Mouse (Mus musculus) midbrain, embryonic 13.5 days (tissue): Measurements from ENCODE around the gene Gm49318. TPM values are rescaled to one million over a fixed set of nuclear protein-coding genes. Genes with fewer than 3 reads are reported as not detected.
"Not testable (repeated sequence)": the region's sequence is repeated elsewhere in the genome, so short reads cannot be mapped to it uniquely, and the experiment has no call there.

Experiments
- ATAC-seq: fragments of 200-750 bp; cut with Nextera tagmentation; 2 replicates; pipeline ENCODE4 v1.8.0; 2017; ENCODE audit warnings: mild to moderate bottlenecking, moderate TSS enrichment, moderate library complexity
- H3K27ac ChIP-seq: fragments of 300-500 bp; sonication (generic); 2 replicates; pipeline ENCODE4 v1.5.1; 2015; ENCODE audit warnings: inconsistent platforms, mild to moderate bottlenecking, moderate library complexity
- H3K27me3 ChIP-seq: fragments of 300-500 bp; sonication (generic); 2 replicates; pipeline ENCODE4 v1.6.1; 2015; ENCODE audit warnings: mild to moderate bottlenecking, inconsistent platforms
- H3K36me3 ChIP-seq: fragments of 300-500 bp; sonication (generic); 2 replicates; pipeline ENCODE4 v1.6.1; 2015; ENCODE audit warnings: mild to moderate bottlenecking, inconsistent platforms
- H3K4me1 ChIP-seq: fragments of 300-500 bp; sonication (generic); replicated peaks from 2 replicates; pipeline ENCODE4 v1.6.1; 2015; ENCODE audit warnings: inconsistent platforms
- H3K4me2 ChIP-seq: fragments of 300-500 bp; sonication (generic); replicated peaks from 2 replicates; pipeline ENCODE4 v1.6.1; 2015; ENCODE audit warnings: moderate library complexity, mild to moderate bottlenecking, inconsistent platforms
- H3K4me3 ChIP-seq: fragments of 300-500 bp; sonication (generic); replicated peaks from 2 replicates; pipeline ENCODE4 v1.5.1; 2015; ENCODE audit warnings: mild to moderate bottlenecking, inconsistent platforms
- H3K9ac ChIP-seq: fragments of 300-500 bp; sonication (generic); replicated peaks from 2 replicates; pipeline ENCODE4 v1.6.1; 2015; ENCODE audit warnings: mild to moderate bottlenecking, inconsistent platforms
- H3K9me3 ChIP-seq: fragments of 300-500 bp; sonication (generic); 2 replicates; pipeline ENCODE4 v1.6.1; 2016; ENCODE audit warnings: mild to moderate bottlenecking, inconsistent platforms
- WGBS: fragments of 180-500 bp; shearing (Covaris S2); methylation state at CpG from one replicate; pipeline ENCODE4 v1.1.7; 2015; 5-methylcytosine and 5-hydroxymethylcytosine counted together
- polyA plus RNA-seq: library from polyadenylated mRNA; unstranded; fragments of >200 nt; fragmentation: Nextera tagmentation; extraction: Ambion mirVana; gene quantifications from 2 replicates; pipeline ENCODE4 v1.2.1, GENCODE M21; 2015

The Gm49318 gene
- polyA plus RNA-seq, 1 experiment from 2014 or later = not detected

DNA sequence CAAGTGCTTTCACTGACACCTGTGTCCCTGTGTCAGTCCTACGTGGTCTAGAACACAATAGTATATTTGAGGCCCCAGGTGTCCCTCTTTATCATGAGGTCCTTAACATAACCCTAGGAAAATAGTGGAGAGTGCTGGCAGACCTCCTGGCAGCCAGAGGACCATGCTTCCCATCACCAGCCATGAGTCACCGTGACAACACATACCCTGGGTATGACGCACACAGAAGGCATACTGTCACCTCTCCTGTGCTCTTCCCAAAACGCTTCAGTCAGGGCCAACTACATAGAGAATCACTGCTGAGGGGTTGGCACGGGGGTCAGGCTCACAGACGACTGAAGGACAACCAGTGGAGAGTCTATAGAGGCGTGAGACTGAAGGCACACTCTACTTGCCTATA lies 18.9 kb upstream of the Gm49318 start:
- Histone ChIP-seq H3K4me2 (no peak overlapping the region), H3K9me3 (no peaks in the 10 kb centered on the region), H3K4me1 (peaks cover 7% of the 10 kb centered on the region), H3K27me3 (no peaks in the 10 kb centered on the region), H3K36me3 (no peaks in the 10 kb centered on the region), H3K4me3 (no peak overlapping the region), H3K27ac (no peak overlapping the region), H3K9ac (no peak overlapping the region)
- no peak for ATAC-seq
- WGBS = 87% methylated on average over 7 of the region's 7 CpGs

- Histone ChIP-seq H3K9me3 (no peaks in the 10 kb centered on the region), H3K9ac (no peak overlapping the region), H3K4me1 (peaks cover 14% of the 10 kb centered on the region), H3K27ac (no peak overlapping the region), H3K36me3 (no peaks in the 10 kb centered on the region), H3K4me3 (no peak overlapping the region), H3K27me3 (no peaks in the 10 kb centered on the region), H3K4me2 (no peak overlapping the region)
- ATAC-seq = no peak
- WGBS = 98% methylated on average over 7 of the region's 7 CpGs
Observed at GRCm38 (mm10) chr9:22089281-22089680, 18.2 kb upstream of the Gm49318 start.

GRCm38 (mm10) chr9:22087034-22087618 lies 16.1 kb upstream of the Gm49318 start:
- H3K4me3 ChIP-seq = no peak overlapping the region
- H3K4me2 ChIP-seq = no peak overlapping the region
- H3K9me3 ChIP-seq = no peaks in the 10 kb centered on the region
- no peak overlapping the region for H3K27ac ChIP-seq
- peaks cover 4% of the 10 kb centered on the region; the same call in 1 of the 2 replicates for H3K36me3 ChIP-seq
- ATAC-seq = no peak
- H3K27me3 ChIP-seq = no peaks in the 10 kb centered on the region
- H3K9ac ChIP-seq = no peak overlapping the region
- 88% methylated on average over 2 of the region's 2 CpGs for WGBS
- H3K4me1 ChIP-seq = peaks cover 22% of the 10 kb centered on the region

DNA sequence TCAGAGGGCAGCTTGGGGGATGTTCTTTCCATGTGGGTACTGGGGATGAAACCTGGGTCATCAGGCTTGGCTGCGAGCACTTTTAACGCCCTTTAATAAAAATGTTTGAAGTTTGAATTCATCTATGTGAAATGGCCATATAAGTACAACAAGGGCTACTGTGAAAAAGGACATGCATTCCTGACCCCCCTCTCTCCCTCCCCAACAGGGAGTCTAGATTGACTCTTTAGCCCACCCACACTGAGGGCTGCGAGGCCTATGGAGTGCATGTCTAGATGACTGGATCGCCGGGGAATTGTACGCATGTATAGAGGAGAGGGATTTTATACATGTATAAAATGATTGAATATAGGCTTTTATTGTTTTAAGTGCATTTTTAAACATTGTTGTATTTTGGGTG lies 15.0 kb upstream of the Gm49318 start:
- Histone ChIP-seq H3K27me3 (no peaks in the 10 kb centered on the region), H3K27ac (no peak overlapping the region), H3K9me3 (no peaks in the 10 kb centered on the region), H3K4me2 (peak overlapping the region; percentile 81), H3K4me1 (peaks cover 22% of the 10 kb centered on the region), H3K4me3 (peak overlapping the region; percentile 72), H3K36me3 (peaks cover 7% of the 10 kb centered on the region; the same call in 1 of the 2 replicates), H3K9ac (peak overlapping the region; percentile 69)
- WGBS = 87% methylated on average over 6 of the region's 6 CpGs
- no peak for ATAC-seq

- Histone ChIP-seq H3K27ac (peak within 1 kb of the TSS; percentile 57), H3K4me3 (peak within 1 kb of the TSS; percentile 72), H3K9ac (peak within 1 kb of the TSS; percentile 69), H3K4me1 (peaks cover 22% of the 10 kb centered on the region), H3K4me2 (peak within 1 kb of the TSS; percentile 81), H3K9me3 (no peaks in the 10 kb centered on the region), H3K27me3 (no peaks in the 10 kb centered on the region), H3K36me3 (peaks cover 8% of the 10 kb centered on the region; the same call in 1 of the 2 replicates)
- peak; percentile 99 for ATAC-seq
- under 1% methylated on average over 48 of the region's 48 CpGs for WGBS
Observed at GRCm38 (mm10) chr9:22085022-22085834, 14.2 kb upstream of the Gm49318 start, which contains the start of gene Ecsit. Gene Ecsit (minus strand): TSS chr9:22085438.

- Histone ChIP-seq H3K4me3 (peak overlapping the region; percentile 72), H3K27ac (no peak overlapping the region), H3K9me3 (no peaks in the 10 kb centered on the region), H3K4me2 (peak overlapping the region; percentile 81), H3K4me1 (peaks cover 22% of the 10 kb centered on the region), H3K36me3 (peaks cover 12% of the 10 kb centered on the region; the same call in 1 of the 2 replicates), H3K27me3 (no peaks in the 10 kb centered on the region), H3K9ac (peak overlapping the region; percentile 69)
- 35% methylated on average over 4 of the region's 4 CpGs for WGBS
- no peak for ATAC-seq
Observed at GRCm38 (mm10) chr9:22084667-22085021, 13.6 kb upstream of the Gm49318 start.

- H3K9ac ChIP-seq = no peak overlapping the region
Observed at GRCm38 (mm10) chr9:22076223-22076622, 5.2 kb upstream of the Gm49318 start.

DNA sequence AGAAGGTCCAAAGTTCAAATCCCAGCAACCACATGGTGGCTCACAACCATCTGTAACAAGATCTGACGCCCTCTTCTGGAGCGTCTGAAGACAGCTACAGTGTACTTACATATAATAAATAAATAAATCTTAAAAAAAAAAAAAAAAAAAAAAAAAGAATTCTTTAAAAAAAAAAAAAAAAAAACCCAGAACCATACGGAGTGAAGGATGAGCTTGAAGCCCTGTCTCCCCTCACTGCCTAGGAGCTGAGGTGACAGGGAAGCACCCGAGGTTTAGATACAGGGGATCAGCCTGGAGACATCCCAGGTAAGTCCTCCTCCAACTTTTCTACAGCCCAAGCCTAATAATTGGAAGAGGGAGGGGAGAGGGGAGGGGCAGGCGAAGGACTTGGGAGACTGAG lies 4.7 kb upstream of the Gm49318 start:
- not testable (repeated sequence) for H3K4me3 ChIP-seq, H3K4me2 ChIP-seq, H3K9ac ChIP-seq, H3K4me1 ChIP-seq, H3K27me3 ChIP-seq, ATAC-seq, H3K9me3 ChIP-seq, H3K27ac ChIP-seq
- WGBS = 76% methylated on average over 5 of the region's 5 CpGs
- peaks cover 50% of the 10 kb centered on the region for H3K36me3 ChIP-seq

More at GRCm38 (mm10) chr9:22076223-22076622, 5.2 kb upstream of the Gm49318 start:
- Histone ChIP-seq H3K27ac (no peak overlapping the region), H3K4me1 (peaks cover 3% of the 10 kb centered on the region; the same call in 1 of the 2 replicates), H3K36me3 (peaks cover 50% of the 10 kb centered on the region), H3K27me3 (no peaks in the 10 kb centered on the region), H3K9me3 (no peaks in the 10 kb centered on the region), H3K4me3 (no peak overlapping the region), H3K4me2 (no peak overlapping the region)
- no peak for ATAC-seq
- 96% methylated on average over 23 of the region's 23 CpGs for WGBS

DNA sequence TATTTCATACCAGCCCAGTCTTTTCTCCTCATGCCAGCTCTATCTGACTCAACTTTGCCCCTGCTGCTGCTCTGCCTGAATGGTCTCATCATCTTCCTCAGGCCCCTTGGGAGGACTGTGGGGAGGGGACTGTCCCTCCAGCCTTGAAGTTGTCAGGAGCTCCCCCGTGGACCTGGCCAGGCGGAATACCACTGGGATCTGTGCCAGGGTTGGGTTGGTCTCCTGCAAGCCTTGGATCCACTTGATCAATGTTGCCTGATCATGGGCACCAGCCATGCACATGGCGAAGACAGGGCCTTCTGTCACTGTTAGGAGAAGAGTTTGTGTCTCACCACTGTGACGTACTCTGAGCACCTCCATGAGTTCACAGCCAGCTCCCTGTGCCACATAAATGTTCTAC lies 1.2 kb upstream of the Gm49318 start:
- H3K4me2 ChIP-seq = no peak overlapping the region; the same call in 1 of the 2 replicates
- no peak overlapping the region for H3K27ac ChIP-seq
- peaks cover 17% of the 10 kb centered on the region for H3K4me1 ChIP-seq
- H3K36me3 ChIP-seq = peaks cover 46% of the 10 kb centered on the region
- H3K9ac ChIP-seq = no peak overlapping the region
- 92% methylated on average over 4 of the region's 4 CpGs for WGBS
- no peaks in the 10 kb centered on the region for H3K27me3 ChIP-seq
- no peaks in the 10 kb centered on the region for H3K9me3 ChIP-seq
- H3K4me3 ChIP-seq = no peak overlapping the region
- no peak for ATAC-seq

GRCm38 (mm10) chr9:22069881-22070553 lies 1.0 kb downstream of the Gm49318 start:
- 65% methylated on average over 4 of the region's 4 CpGs for WGBS
- Histone ChIP-seq H3K27me3 (no peaks in the 10 kb centered on the region), H3K4me2 (peak overlapping the region; percentile 61), H3K9ac (peak overlapping the region; percentile 91), H3K27ac (peak overlapping the region; percentile 96; the same call in 1 of the 2 replicates), H3K4me1 (peaks cover 17% of the 10 kb centered on the region), H3K4me3 (peak overlapping the region; percentile 82), H3K36me3 (peaks cover 58% of the 10 kb centered on the region), H3K9me3 (no peaks in the 10 kb centered on the region)
- no peak; the same call in 1 of the 2 replicates for ATAC-seq

DNA sequence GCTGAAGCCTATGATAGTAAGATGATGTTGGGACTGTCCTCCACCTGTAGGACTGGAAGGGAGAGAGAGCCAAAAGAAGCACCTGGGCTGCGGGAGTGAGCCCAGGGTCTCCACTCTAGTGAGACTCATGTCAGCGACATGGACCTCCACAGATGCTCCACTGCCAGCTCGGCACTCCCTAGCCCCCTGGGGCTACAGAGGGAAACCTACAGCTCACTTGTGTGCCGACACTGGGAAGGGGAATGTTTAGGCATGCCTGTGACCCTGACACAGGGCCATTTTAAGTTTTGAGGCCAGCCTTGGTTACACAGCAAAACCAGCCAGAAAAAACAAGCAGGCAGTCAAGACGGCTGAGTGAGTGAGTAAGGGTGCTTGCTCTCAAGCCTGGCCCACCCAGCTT lies 3.9 kb downstream of the Gm49318 start:
- Histone ChIP-seq H3K9ac (no peak overlapping the region; the same call in 1 of the 2 replicates), H3K4me2 (no peak overlapping the region), H3K27me3 (no peaks in the 10 kb centered on the region), H3K4me1 (peaks cover 17% of the 10 kb centered on the region), H3K9me3 (no peaks in the 10 kb centered on the region), H3K36me3 (peaks cover 59% of the 10 kb centered on the region), H3K27ac (no peak overlapping the region), H3K4me3 (no peak overlapping the region)
- 86% methylated on average over 5 of the region's 5 CpGs for WGBS
- ATAC-seq = no peak

DNA sequence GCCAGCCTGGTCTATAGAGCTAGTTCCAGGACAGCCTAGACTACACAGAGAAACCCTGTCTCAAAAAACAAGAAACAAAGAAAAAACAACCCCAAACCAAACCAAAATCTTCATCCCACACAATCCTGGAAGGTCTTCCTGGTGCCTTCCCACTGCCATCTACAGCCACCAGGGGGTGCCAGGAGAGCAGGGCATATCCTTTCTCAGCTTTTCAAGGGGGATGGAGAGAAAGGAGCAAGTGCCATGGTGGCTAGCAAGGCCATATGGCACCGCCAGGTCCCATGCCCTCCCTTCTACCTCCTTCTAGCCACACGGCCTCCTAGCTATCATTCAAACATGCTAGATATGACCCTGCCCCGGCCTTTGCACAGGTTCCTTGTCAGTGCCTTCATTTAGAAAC lies 4.6 kb downstream of the Gm49318 start:
- no peaks in the 10 kb centered on the region for H3K27me3 ChIP-seq
- peaks cover 67% of the 10 kb centered on the region for H3K36me3 ChIP-seq
- H3K9ac ChIP-seq = no peak overlapping the region; the same call in 1 of the 2 replicates
- H3K4me2 ChIP-seq = no peak overlapping the region
- WGBS = 77% methylated on average over 3 of the region's 3 CpGs
- ATAC-seq = no peak
- H3K4me1 ChIP-seq = peaks cover 14% of the 10 kb centered on the region
- no peak overlapping the region for H3K4me3 ChIP-seq
- no peak overlapping the region for H3K27ac ChIP-seq
- no peaks in the 10 kb centered on the region for H3K9me3 ChIP-seq
